Mouse (Mus musculus): ENCODE results near the gene Sv2b.

The Sv2b gene

GRCm38 (mm10) chr7:75292246-75292645, 16.8 kb downstream of the Sv2b start:
- DNase-seq (ENCODE audit: low spot score in 2 of 2) = no peak

- DNase-seq (ENCODE audit: low spot score in 2 of 2) = no peak
Measured at GRCm38 (mm10) chr7:75290554-75290953, 18.5 kb downstream of the Sv2b start.

DNA sequence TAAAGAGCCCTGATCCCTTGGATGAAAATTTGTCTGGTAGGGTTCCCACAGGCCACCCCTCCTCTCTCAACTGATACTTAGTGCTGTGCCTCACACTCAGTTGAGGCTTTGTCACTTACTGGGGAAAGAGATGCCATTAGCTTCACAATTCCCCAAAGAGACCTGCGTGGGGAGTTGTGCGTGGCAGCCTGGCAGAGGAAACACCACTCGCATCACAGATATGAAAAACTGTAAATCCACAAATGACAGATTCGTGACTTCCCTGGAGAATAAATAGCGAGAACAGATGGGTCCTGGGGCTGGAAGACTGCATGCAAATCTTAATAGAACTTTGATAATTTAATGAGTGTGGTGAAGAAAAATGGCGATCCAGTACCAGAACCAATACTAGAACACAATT, 21.8 kb downstream of the Sv2b start:
- DNase-seq (ENCODE audit: low spot score in 2 of 2) = no peak

DNA sequence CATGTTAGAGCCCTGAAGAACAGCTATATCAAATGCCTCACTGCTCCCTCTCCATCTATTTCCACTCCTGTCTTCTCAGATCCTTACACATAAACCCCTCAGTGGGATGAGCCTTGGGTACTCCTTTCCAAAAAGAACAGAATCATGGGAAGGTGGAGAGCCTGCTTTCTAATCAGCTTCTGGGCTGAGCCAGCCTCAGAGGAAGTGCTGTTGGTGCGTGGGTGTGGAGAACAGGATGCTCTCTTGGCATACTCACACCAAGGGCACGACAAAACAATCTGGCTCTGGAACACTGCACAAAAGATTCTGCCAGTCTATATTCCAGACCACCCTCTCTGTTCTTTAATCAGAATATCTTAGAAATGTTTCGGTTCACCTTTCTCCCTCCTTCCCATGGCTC, 26.1 kb downstream of the Sv2b start:
- no peak for DNase-seq (ENCODE audit: low spot score in 2 of 2)

- no peak for DNase-seq (ENCODE audit: low spot score in 2 of 2)
Measured at GRCm38 (mm10) chr7:75282080-75282650, 26.9 kb downstream of the Sv2b start.

GRCm38 (mm10) chr7:75281106-75281505, 28.0 kb downstream of the Sv2b start:
- DNase-seq (ENCODE audit: low spot score in 2 of 2) = no peak

- DNase-seq (ENCODE audit: low spot score in 2 of 2) = no peak
Measured at GRCm38 (mm10) chr7:75277847-75278246, 31.2 kb downstream of the Sv2b start.

GRCm38 (mm10) chr7:75276739-75277138, 32.3 kb downstream of the Sv2b start:
- DNase-seq (ENCODE audit: low spot score in 2 of 2) = no peak

- DNase-seq (ENCODE audit: low spot score in 2 of 2) = no peak
Measured at GRCm38 (mm10) chr7:75274518-75274917, 34.5 kb downstream of the Sv2b start.

DNA sequence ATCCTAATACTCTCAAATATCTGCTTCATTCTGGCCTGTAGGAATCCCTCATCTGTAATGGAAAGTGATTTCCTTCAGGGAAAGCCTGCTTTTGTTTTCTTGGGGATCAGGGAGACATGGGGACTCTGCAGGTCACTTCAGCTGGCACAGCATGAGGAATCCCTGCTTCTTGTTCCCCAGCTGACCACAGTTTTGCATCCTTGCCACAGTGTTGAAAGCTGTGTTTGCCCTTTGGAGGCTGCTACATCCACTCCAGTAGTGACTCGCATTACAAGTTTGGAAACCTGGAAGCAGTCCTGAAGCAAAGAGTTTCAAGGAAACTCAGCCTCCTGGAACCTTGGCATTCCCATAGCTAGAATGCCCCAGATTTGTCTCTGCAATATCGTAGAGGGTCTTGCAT, 35.4 kb downstream of the Sv2b start:
- DNase-seq (ENCODE audit: low spot score in 2 of 2) = no peak

- DNase-seq (ENCODE audit: low spot score in 2 of 2) = no peak
Measured at GRCm38 (mm10) chr7:75271921-75272381, 37.1 kb downstream of the Sv2b start.

DNA sequence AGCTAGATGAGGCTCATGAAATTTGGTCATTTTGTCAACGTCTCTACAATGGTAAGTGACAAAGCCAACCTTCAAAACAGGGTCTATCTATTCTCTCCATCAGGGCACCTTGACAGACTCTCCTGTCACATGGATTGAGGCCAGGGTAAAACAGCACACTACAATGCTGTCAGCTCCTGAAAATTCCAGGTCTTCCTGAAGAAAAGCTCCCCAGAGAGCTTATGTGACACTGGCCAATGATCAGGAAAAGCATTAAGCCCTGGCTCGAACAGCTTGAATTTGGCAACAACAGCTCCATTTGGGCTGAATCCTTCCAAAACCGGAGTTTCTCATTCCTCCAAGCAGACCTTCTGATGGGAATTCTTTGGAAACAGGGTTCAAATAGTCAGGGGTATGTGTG, 37.8 kb downstream of the Sv2b start:
- DNase-seq (ENCODE audit: low spot score in 2 of 2) = no peak

- DNase-seq (ENCODE audit: low spot score in 2 of 2) = no peak
Measured at GRCm38 (mm10) chr7:75267236-75267635, 41.8 kb downstream of the Sv2b start.

DNA sequence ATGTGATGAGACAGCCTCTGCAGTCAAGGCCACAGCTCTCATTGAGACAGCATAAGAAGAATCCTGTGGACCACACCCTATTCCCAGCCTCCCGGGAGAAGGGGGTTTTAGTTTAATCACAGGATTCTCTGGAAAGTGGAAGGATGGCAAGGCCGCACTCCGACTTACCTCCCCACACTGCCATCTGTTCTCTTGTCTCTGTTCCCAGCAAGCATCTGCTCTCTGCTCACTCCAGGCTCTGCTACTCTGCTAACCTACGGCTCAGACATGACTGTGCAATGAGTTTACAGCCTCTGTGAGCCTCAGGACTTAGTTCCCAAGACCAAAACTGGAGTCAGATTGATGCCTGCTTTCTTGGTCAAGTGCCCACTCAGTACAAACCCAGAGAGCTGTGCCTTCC, 43.8 kb downstream of the Sv2b start:
- DNase-seq (ENCODE audit: low spot score in 2 of 2) = no peak

GRCm38 (mm10) chr7:75259945-75260344, 49.1 kb downstream of the Sv2b start:
- DNase-seq (ENCODE audit: low spot score in 2 of 2) = no peak

- no peak for DNase-seq (ENCODE audit: low spot score in 2 of 2)
Measured at GRCm38 (mm10) chr7:75253611-75254250, 55.3 kb downstream of the Sv2b start.

DNA sequence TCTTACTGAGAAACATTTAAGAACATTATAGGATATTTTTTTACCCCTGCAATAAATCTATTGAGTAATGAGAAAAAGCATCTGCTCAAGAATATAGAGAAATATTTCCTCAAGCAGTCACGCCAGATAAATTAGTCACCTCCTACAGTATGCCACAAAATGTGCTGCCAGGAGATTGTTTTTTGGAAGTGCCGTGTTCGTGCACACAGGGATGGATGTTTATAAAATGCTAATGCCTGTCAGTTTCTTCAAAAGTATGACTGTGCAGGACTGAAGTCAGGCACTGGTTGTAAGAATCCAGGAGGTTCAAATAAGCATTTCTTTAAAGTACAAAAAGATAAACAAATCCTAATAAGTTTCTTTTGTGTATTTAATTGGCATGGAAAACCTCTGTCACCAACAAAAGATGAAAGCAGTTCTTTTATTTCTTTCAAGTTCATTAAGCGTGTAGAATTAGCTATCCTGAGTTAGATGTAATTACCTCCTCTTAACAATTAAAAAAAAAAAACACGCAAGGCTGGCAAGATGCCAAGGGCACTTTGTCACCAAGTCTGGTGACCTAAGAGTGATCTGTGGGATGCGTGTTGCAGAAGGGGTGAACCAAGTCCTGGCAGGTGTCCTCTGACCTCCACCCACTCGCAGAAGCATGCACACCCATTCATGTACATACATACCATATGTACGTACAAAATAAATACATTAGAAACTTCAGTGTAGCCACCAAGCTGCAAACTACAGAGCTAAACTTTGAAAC, 68.1 kb downstream of the Sv2b start:
- no peak for DNase-seq (ENCODE audit: low spot score in 2 of 2)

DNA sequence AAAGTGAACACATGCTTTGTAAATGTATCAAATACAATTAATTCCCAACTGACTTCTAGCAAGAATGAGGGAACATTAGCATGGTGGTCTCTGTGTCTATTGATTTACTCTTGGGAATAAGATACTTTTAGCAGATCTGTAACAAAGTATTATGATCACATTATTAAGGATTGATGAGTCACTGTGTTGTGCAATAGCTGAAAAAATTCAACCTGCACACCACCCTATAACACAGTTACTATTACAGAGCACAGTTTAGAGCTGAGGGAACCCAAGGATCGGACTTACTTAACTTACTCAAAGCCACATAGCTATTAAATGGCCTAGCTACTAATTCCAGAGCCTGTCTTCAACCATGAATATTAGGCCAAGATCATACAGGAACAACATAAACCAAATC, 72.7 kb downstream of the Sv2b start:
- no peak for DNase-seq (ENCODE audit: low spot score in 2 of 2)

DNA sequence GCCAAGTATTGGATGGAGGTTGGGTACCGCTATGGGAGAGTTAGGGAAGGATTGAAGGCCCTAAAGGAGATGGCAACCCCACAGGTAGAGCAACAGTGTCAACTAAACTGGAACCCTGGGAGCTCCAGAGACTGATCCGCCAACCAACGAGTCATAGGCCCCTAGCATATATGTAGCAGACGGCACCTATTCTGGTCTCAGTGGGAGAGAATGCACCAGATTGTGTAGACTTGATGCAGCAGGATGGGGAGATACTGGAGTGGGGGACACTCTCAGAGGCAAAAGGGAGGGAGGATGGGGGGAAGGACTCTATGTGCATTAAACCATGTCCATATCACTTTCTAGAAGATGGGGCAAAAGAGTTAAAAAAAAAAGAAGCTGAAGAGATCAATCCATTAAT, 84.9 kb downstream of the Sv2b start:
- DNase-seq (ENCODE audit: low spot score in 2 of 2) = no peak

DNA sequence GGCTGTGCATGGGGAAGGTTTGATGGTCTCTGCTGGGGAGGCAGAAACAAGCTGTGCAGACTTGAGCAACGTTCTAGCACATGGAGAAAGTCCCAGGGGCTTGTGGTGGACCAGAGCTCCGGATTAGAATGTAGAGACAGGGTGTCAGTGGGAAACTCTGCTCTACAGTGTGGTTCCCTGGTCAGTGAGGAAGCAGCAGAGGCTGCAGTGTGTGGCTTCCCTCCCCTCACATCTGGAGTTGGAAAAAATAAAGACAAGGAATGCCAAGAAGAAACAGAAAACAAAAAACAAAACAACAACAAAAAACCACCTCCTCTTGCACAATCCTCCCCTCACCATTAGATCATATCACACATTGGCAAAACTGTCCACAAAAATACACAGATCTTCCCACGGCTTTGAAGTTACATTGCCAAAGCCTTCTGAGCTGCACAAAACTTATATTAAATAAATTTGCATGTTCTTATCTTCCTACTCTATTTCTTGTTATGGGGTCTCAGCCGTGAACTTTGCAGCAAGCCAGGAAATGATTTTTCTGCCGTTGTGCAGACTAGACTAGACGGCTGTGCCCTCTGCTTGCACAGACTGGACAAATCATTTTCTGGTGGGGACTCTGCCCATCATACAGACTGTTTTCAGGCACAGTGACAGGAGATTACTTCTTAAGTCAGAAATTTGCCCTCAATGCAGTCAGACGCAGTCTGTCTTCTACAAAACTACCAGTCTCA, 86.2 kb downstream of the Sv2b start:
- no peak for DNase-seq (ENCODE audit: low spot score in 2 of 2)

- no peak for DNase-seq (ENCODE audit: low spot score in 2 of 2)
Measured at GRCm38 (mm10) chr7:75220786-75221185, 88.3 kb downstream of the Sv2b start.

GRCm38 (mm10) chr7:75220296-75220695, 88.8 kb downstream of the Sv2b start:
- no peak for DNase-seq (ENCODE audit: low spot score in 2 of 2)

All from frontal cortex, postnatal 10 days (tissue).